Mouse (Mus musculus) limb, embryonic 11.5 days (tissue): Measurements from ENCODE around the gene Taco1. TPM values are rescaled to one million over a fixed set of nuclear protein-coding genes. Genes with fewer than 3 reads are reported as not detected.
A peak's percentile ranks its signal among the peaks of the same experiment; 100 is the strongest.

Source experiments
- ATAC-seq: fragments of 200-750 bp; cut with Nextera tagmentation; 2 replicates; pipeline ENCODE4 v1.8.0; 2017; ENCODE audit warnings: low read depth; ENCODE audit not compliant: insufficient number of reproducible peaks, low FRiP score, low TSS enrichment
- DNase-seq: peaks from one replicate; pipeline ENCODE4 v3.0.0-alpha.2; 2015; ENCODE audit warnings: low spot score
- H3K27ac ChIP-seq: fragments of 300-500 bp; sonication (generic); replicated peaks from 2 replicates; pipeline ENCODE4 v1.5.1; 2014; ENCODE audit warnings: low read depth, mild to moderate bottlenecking, low read length
- H3K27me3 ChIP-seq: fragments of 300-500 bp; sonication (generic); 2 replicates; pipeline ENCODE4 v1.6.1; 2014; ENCODE audit warnings: mild to moderate bottlenecking, low read length, mixed read lengths; ENCODE audit not compliant: control insufficient read depth, insufficient read depth
- H3K36me3 ChIP-seq: fragments of 300-500 bp; sonication (generic); 2 replicates; pipeline ENCODE4 v1.6.1; 2014; ENCODE audit warnings: mild to moderate bottlenecking, low read length, moderate library complexity, mixed read lengths; ENCODE audit not compliant: control insufficient read depth, insufficient read depth
- H3K4me1 ChIP-seq: fragments of 300-500 bp; sonication (generic); 2 replicates; pipeline ENCODE4 v1.6.1; 2014; ENCODE audit warnings: low read length, mixed read lengths; ENCODE audit not compliant: control insufficient read depth, insufficient read depth
- H3K4me2 ChIP-seq: fragments of 300-500 bp; sonication (generic); 2 replicates; pipeline ENCODE4 v1.6.1; 2014; ENCODE audit warnings: low read depth, mild to moderate bottlenecking, moderate library complexity; ENCODE audit not compliant: severe bottlenecking
- H3K4me3 ChIP-seq: fragments of 300-500 bp; sonication (generic); 2 replicates; pipeline ENCODE4 v1.5.1; 2014; ENCODE audit warnings: low read depth, low read length
- H3K9ac ChIP-seq: fragments of 300-500 bp; sonication (generic); 2 replicates; pipeline ENCODE4 v1.6.1; 2014; ENCODE audit warnings: mild to moderate bottlenecking, low read length
- H3K9me3 ChIP-seq: fragments of 300-500 bp; sonication (generic); 2 replicates; pipeline ENCODE4 v1.6.1; 2016; ENCODE audit warnings: low read length; ENCODE audit not compliant: control insufficient read depth
- WGBS: fragments of 180-500 bp; shearing (Covaris S2); extraction: QIAGEN DNeasy Blood & Tissue Kit; methylation state at CpG from one replicate; pipeline ENCODE4 v1.1.7; 2014; 5-methylcytosine and 5-hydroxymethylcytosine counted together
- polyA plus RNA-seq: library from polyadenylated mRNA; unstranded; fragments of >200 nt; fragmentation: Nextera tagmentation; extraction: Ambion mirVana; gene quantifications from 2 replicates; pipeline ENCODE4 v1.2.1, GENCODE M21; 2014

The Taco1 gene
- polyA plus RNA-seq, 1 experiment from 2014 or later: 12.9 TPM

DNA sequence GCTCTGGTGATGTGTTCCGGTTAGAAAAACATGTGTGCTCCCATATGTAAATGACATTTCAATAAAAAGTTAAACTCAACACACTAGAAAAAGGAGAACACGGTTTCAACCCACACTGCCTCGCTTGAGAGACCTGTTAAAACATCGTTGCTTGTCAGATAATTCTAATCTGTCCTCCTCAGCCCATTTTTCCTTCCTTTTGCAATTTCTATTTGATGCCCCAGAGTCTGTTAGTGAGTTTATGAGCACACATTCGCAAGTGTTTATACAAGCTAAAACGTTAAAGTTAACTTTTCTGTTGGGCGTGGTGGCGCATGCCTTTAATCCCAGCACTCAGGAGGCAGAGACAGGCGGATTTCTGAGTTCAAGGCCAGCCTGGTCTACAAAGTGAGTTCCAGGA lies 30.9 kb upstream of the Taco1 start:
- Histone ChIP-seq H3K27me3 (no peaks in the 10 kb centered on the region), H3K36me3 (no peaks in the 10 kb centered on the region), H3K9me3 (no peaks in the 10 kb centered on the region), H3K4me3 (no peak overlapping the region), H3K9ac (no peak overlapping the region), H3K4me2 (no peak overlapping the region), H3K27ac (no peak overlapping the region), H3K4me1 (peaks cover 3% of the 10 kb centered on the region; the same call in 1 of the 2 replicates)
- ATAC-seq (no peak), DNase-seq (no peak)
- 89% methylated on average over 9 of the region's 9 CpGs for WGBS

DNA sequence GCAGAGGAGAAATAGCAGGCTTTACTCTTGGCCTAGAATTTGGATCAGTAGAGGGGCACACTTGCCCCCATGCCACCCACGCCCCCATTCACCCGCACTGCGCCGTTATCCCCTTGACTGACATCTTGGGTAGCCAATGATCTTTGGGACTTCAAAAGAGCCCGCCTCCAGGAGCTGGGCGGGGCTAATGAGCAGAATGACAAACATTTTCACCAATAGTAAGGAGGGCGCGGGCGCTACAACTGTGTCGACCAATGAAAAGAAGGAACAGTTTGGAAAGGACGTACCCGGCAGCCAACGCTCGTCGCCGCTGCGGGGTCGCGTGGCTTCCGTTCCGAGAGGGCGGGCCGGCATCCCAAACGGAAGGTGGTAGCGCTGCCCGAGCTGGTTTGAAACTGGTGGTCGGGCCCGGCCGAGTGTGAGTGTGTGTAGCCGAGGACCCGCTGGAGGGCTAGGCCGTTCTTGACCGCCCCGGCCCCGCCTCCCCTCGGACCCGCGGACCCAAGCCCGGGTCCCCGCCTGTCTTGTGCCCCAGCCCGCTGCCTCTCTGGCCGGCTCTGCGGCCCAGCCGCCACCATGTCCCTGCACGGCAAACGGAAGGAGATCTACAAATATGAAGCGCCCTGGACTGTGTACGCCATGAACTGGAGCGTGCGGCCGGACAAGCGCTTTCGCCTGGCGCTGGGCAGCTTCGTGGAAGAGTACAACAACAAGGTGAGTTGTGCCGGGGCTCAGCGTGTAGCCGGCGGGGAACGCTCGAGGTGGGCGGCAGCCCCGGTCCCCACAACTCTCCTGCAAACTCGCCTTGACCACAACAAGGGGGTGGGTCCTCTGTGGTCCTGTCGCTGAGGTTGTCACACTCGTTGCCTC lies 29.1 kb upstream of the Taco1 start, which contains the start of gene Dcaf7:
Gene Dcaf7 (plus strand): TSS at position 325 of the 870 bp plus-strand sequence.
- Histone ChIP-seq H3K9ac (peak within 1 kb of the TSS; percentile 86), H3K36me3 (no peaks in the 10 kb centered on the region), H3K4me3 (peak within 1 kb of the TSS; percentile 99), H3K4me2 (peak within 1 kb of the TSS; percentile 86), H3K9me3 (no peaks in the 10 kb centered on the region), H3K27ac (peak within 1 kb of the TSS; percentile 72; the same call in 1 of the 2 replicates), H3K4me1 (peaks cover 3% of the 10 kb centered on the region; the same call in 1 of the 2 replicates), H3K27me3 (no peaks in the 10 kb centered on the region)
- peak; percentile 100 for DNase-seq
- WGBS: under 1% methylated on average over 66 of the region's 66 CpGs
- peak; percentile 97 for ATAC-seq

DNA sequence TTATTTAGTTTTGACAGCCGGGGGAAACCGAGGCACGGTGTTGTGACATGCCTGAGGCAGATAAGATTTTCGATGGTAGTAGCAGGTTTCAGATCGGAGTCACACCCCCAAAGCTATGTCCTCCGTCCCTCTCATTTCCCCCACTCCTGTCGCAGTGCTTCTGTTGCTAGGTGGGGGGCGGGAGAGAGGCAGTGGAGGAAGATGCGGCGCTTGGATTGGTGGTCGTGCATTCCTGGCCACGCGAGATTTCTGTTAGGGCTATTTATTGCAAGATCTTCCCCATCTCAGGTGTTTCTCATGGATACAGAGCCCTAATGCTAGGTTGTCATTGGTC lies 28.5 kb upstream of the Taco1 start:
- Histone ChIP-seq H3K4me2 (peak overlapping the region; percentile 86), H3K9me3 (no peaks in the 10 kb centered on the region), H3K9ac (peak overlapping the region; percentile 86), H3K4me3 (peak overlapping the region; percentile 99), H3K27me3 (no peaks in the 10 kb centered on the region), H3K36me3 (no peaks in the 10 kb centered on the region), H3K4me1 (peaks cover 3% of the 10 kb centered on the region; the same call in 1 of the 2 replicates), H3K27ac (no peak overlapping the region; the same call in 1 of the 2 replicates)
- 0% methylated on average over 13 of the region's 13 CpGs for WGBS
- ATAC-seq (no peak), DNase-seq (peak; percentile 70)

DNA sequence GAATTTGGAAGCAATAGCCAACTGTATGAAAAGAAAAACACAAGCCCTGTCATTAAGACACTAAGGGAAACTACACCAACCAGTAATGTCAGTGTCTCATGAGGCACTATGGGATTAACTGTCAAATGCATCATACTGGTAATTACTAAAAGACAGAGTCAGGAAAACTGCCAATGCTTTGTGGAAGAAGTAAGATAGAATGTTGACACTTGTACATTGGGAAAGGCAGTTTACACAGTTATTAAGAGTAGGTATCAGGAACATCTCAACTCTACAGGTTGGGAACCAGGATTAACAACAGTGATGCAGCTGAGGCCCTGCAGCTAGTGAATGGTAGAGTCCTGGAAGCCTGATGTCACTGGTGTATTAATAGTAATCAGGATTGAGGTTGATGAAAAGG lies 21.5 kb upstream of the Taco1 start:
- H3K4me2 ChIP-seq: no peak overlapping the region
- no peak overlapping the region for H3K4me3 ChIP-seq
- H3K4me1 ChIP-seq: no peaks in the 10 kb centered on the region
- peaks cover 5% of the 10 kb centered on the region; the same call in 1 of the 2 replicates for H3K36me3 ChIP-seq
- DNase-seq (no peak), ATAC-seq (no peak)
- H3K9ac ChIP-seq: no peak overlapping the region
- no peak overlapping the region for H3K27ac ChIP-seq
- no peaks in the 10 kb centered on the region for H3K9me3 ChIP-seq
- H3K27me3 ChIP-seq: no peaks in the 10 kb centered on the region

DNA sequence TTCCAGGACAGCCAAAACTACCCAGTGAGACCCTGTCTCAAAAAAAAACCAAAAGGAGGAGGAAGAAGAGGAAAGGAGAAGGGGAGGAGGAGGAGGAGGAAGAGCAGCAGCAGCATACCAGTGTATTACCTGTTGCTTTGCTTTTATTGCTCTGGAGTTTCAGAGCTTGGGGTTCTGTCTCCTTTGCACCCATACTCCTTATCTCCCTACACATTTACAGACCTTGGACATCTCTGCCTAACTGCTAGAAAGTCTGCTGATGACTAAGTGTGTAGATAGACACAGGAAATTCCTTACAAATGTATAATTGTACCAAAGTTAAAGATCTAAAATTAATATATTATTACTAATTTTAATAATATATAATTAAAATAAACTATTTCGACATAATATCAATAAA lies 20.6 kb upstream of the Taco1 start:
- Histone ChIP-seq H3K4me3 (no peak overlapping the region), H3K36me3 (peaks cover 5% of the 10 kb centered on the region; the same call in 1 of the 2 replicates), H3K4me1 (no peaks in the 10 kb centered on the region), H3K4me2 (no peak overlapping the region), H3K9me3 (no peaks in the 10 kb centered on the region), H3K9ac (no peak overlapping the region), H3K27ac (no peak overlapping the region), H3K27me3 (no peaks in the 10 kb centered on the region)
- ATAC-seq (no peak), DNase-seq (no peak)
- 94% methylated on average over 1 of the region's 1 CpGs for WGBS

DNA sequence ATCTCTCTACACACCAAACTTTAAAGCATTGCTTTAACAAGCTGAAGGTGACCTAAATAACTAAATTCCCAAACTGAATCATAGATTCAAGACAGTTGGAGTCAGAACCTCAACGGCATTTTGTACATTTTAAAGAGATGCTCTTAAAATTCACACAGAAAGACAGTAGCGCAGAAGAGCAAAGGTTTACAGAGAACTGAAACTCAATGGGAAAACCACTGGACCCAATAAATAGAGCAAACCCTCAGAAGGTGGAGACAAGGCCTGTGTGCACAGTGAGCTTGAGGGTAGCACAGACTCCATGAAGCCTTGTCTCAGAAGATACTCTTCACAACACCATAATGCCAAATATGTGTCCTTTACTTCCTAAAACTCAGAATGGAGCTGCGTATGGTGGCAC lies 20.1 kb upstream of the Taco1 start:
- Histone ChIP-seq H3K27ac (no peak overlapping the region), H3K9me3 (no peaks in the 10 kb centered on the region), H3K36me3 (peaks cover 5% of the 10 kb centered on the region; the same call in 1 of the 2 replicates), H3K9ac (no peak overlapping the region), H3K4me1 (no peaks in the 10 kb centered on the region), H3K4me2 (no peak overlapping the region), H3K27me3 (no peaks in the 10 kb centered on the region), H3K4me3 (no peak overlapping the region)
- WGBS: 90% methylated on average over 3 of the region's 3 CpGs
- DNase-seq: no peak
- ATAC-seq: no peak

DNA sequence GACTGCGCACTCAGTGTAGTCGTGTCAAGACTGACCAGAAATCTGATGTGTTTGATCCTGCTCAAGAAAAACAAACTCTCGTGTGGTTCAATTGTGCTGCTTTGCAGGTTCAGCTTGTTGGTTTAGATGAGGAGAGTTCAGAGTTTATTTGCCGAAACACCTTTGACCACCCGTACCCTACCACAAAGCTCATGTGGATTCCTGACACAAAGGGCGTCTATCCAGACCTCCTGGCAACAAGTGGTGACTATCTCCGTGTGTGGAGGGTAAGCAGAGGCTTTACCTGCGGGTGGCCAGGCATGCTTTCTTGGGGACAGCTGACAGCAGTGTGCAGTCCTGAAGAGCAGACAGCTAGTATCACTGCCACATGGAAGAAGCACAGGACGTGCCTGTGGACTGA lies 19.3 kb upstream of the Taco1 start:
- no peak for ATAC-seq
- no peaks in the 10 kb centered on the region for H3K9me3 ChIP-seq
- H3K27me3 ChIP-seq: no peaks in the 10 kb centered on the region
- no peak overlapping the region for H3K27ac ChIP-seq
- peaks cover 8% of the 10 kb centered on the region; the same call in 1 of the 2 replicates for H3K36me3 ChIP-seq
- WGBS: 87% methylated on average over 9 of the region's 9 CpGs
- no peak overlapping the region for H3K4me3 ChIP-seq
- H3K9ac ChIP-seq: no peak overlapping the region
- H3K4me2 ChIP-seq: no peak overlapping the region
- DNase-seq: no peak
- H3K4me1 ChIP-seq: no peaks in the 10 kb centered on the region

DNA sequence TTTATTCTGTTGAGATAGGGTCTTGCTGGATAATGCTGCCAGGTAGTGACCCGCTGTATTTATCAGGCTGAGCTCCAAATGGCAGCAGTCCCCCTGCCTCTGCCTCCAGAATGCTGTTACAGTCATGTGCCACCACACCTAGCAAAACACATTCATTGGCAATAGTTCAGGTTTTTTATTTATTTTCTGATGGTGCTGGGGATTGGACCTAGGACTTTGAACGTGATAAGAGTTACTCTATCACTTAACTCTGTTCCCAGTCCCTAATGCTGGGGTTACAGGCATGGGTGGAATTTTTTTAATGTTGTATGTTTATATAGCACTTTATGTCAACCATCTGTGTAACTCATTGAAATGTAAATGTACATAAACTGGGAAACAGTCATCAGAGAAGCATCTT lies 11.9 kb upstream of the Taco1 start:
- ATAC-seq (no peak), DNase-seq (no peak)
- Histone ChIP-seq H3K4me1 (no peaks in the 10 kb centered on the region), H3K27ac (no peak overlapping the region), H3K27me3 (no peaks in the 10 kb centered on the region), H3K9ac (no peak overlapping the region), H3K36me3 (peaks cover 37% of the 10 kb centered on the region), H3K9me3 (no peaks in the 10 kb centered on the region), H3K4me3 (no peak overlapping the region), H3K4me2 (no peak overlapping the region)
- WGBS: 94% methylated on average over 2 of the region's 2 CpGs
